Mouse (Mus musculus) kidney, embryonic 16.5 days (tissue): ENCODE data around the gene Ankrd11. TPM values are rescaled to one million over a fixed set of nuclear protein-coding genes. Genes with fewer than 3 reads are reported as not detected.
A peak's percentile ranks its signal among the peaks of the same experiment; 100 is the strongest.

Source experiments
- ATAC-seq: fragments of 200-750 bp; cut with Nextera tagmentation; 2 replicates; pipeline ENCODE4 v1.8.0; 2017; ENCODE audit warnings: moderate TSS enrichment; ENCODE audit not compliant: low FRiP score, low TSS enrichment
- H3K27ac ChIP-seq: fragments of 300-500 bp; sonication (generic); 2 replicates; pipeline ENCODE4 v1.5.1; 2014; ENCODE audit warnings: low read length
- H3K27me3 ChIP-seq: fragments of 300-500 bp; sonication (generic); 2 replicates; pipeline ENCODE4 v1.6.1; 2014; ENCODE audit warnings: low read length, control low read depth, mixed read lengths; ENCODE audit not compliant: insufficient read depth
- H3K36me3 ChIP-seq: fragments of 300-500 bp; sonication (generic); 2 replicates; pipeline ENCODE4 v1.6.1; 2014; ENCODE audit warnings: low read length, control low read depth, mixed read lengths; ENCODE audit not compliant: insufficient read depth
- H3K4me1 ChIP-seq: fragments of 300-500 bp; sonication (generic); 2 replicates; pipeline ENCODE4 v1.6.1; 2014; ENCODE audit warnings: low read length, control low read depth, mixed read lengths; ENCODE audit not compliant: insufficient read depth
- H3K4me2 ChIP-seq: fragments of 300-500 bp; sonication (generic); replicated peaks from 2 replicates; pipeline ENCODE4 v1.6.1; 2014; ENCODE audit warnings: low read depth, low read length
- H3K4me3 ChIP-seq: fragments of 300-500 bp; sonication (generic); 2 replicates; pipeline ENCODE4 v1.5.1; 2014; ENCODE audit warnings: mild to moderate bottlenecking, low read length
- H3K9ac ChIP-seq: fragments of 300-500 bp; sonication (generic); replicated peaks from 2 replicates; pipeline ENCODE4 v1.6.1; 2014; ENCODE audit warnings: low read length
- H3K9me3 ChIP-seq: fragments of 300-500 bp; sonication (generic); 2 replicates; pipeline ENCODE4 v1.6.1; 2016; ENCODE audit warnings: low read length, control low read depth
- WGBS: fragments of 180-500 bp; shearing (Covaris S2); extraction: QIAGEN DNeasy Blood & Tissue Kit; methylation state at CpG from one replicate; pipeline ENCODE4 v1.1.7; 2014; 5-methylcytosine and 5-hydroxymethylcytosine counted together
- polyA plus RNA-seq: library from polyadenylated mRNA; unstranded; fragments of >200 nt; fragmentation: Nextera tagmentation; extraction: Ambion mirVana; gene quantifications from 2 replicates; pipeline ENCODE4 v1.2.1, GENCODE M21; 2015

Ankrd11 gene
- polyA plus RNA-seq, 1 experiment from 2014 or later: 25.6 TPM

GRCm38 (mm10) chr8:122912150-122912549 lies 129.9 kb downstream of the Ankrd11 start:
- Histone ChIP-seq H3K9ac (no peak overlapping the region), H3K4me3 (no peak overlapping the region), H3K4me2 (no peak overlapping the region), H3K36me3 (peaks cover 21% of the 10 kb centered on the region), H3K9me3 (no peaks in the 10 kb centered on the region), H3K4me1 (0 out of 2 replicates have a peak, but pooled peaks cover 5% of the 10 kb centered on the region), H3K27ac (no peak overlapping the region), H3K27me3 (no peaks in the 10 kb centered on the region)
- ATAC-seq: no peak
- 78% methylated on average over 3 of the region's 3 CpGs for WGBS

GRCm38 (mm10) chr8:122906463-122907021 lies 135.5 kb downstream of the Ankrd11 start:
- Histone ChIP-seq H3K4me2 (no peak overlapping the region), H3K4me3 (no peak overlapping the region), H3K27me3 (no peaks in the 10 kb centered on the region), H3K9ac (no peak overlapping the region), H3K4me1 (0 out of 2 replicates have a peak, but pooled peaks cover 4% of the 10 kb centered on the region), H3K9me3 (no peaks in the 10 kb centered on the region), H3K27ac (no peak overlapping the region), H3K36me3 (peaks cover 8% of the 10 kb centered on the region)
- 31% methylated on average over 6 of the region's 6 CpGs for WGBS
- ATAC-seq: peak; percentile 77

GRCm38 (mm10) chr8:122905346-122905745 lies 136.7 kb downstream of the Ankrd11 start:
- H3K4me1 ChIP-seq: 0 out of 2 replicates have a peak, but pooled peaks cover 4% of the 10 kb centered on the region

GRCm38 (mm10) chr8:122904496-122904895 lies 137.6 kb downstream of the Ankrd11 start:
- Histone ChIP-seq H3K4me2 (no peak overlapping the region), H3K27me3 (no peaks in the 10 kb centered on the region), H3K9me3 (no peaks in the 10 kb centered on the region), H3K4me3 (no peak overlapping the region), H3K36me3 (peaks cover 9% of the 10 kb centered on the region), H3K27ac (no peak overlapping the region), H3K9ac (no peak overlapping the region), H3K4me1 (0 out of 2 replicates have a peak, but pooled peaks cover 4% of the 10 kb centered on the region)
- ATAC-seq: no peak
- WGBS: 93% methylated on average over 11 of the region's 11 CpGs

More at GRCm38 (mm10) chr8:122905346-122905745, 136.7 kb downstream of the Ankrd11 start:
- Histone ChIP-seq H3K36me3 (peaks cover 8% of the 10 kb centered on the region), H3K9me3 (no peaks in the 10 kb centered on the region), H3K4me3 (no peak overlapping the region), H3K4me2 (no peak overlapping the region), H3K9ac (no peak overlapping the region), H3K27me3 (no peaks in the 10 kb centered on the region), H3K27ac (no peak overlapping the region)
- no peak for ATAC-seq
- WGBS: 82% methylated on average over 4 of the region's 4 CpGs

- no peaks in the 10 kb centered on the region for H3K27me3 ChIP-seq
- no peak overlapping the region for H3K4me3 ChIP-seq
Observed at GRCm38 (mm10) chr8:122903002-122903401, 139.1 kb downstream of the Ankrd11 start.

GRCm38 (mm10) chr8:122902581-122902980 lies 139.5 kb downstream of the Ankrd11 start:
- Histone ChIP-seq H3K9ac (no peak overlapping the region), H3K27me3 (no peaks in the 10 kb centered on the region), H3K4me3 (no peak overlapping the region), H3K4me1 (0 out of 2 replicates have a peak, but pooled peaks cover 4% of the 10 kb centered on the region), H3K9me3 (no peaks in the 10 kb centered on the region), H3K27ac (no peak overlapping the region), H3K36me3 (peaks cover 19% of the 10 kb centered on the region), H3K4me2 (no peak overlapping the region)
- ATAC-seq: no peak
- 76% methylated on average over 3 of the region's 3 CpGs for WGBS

More at GRCm38 (mm10) chr8:122903002-122903401, 139.1 kb downstream of the Ankrd11 start:
- Histone ChIP-seq H3K9ac (no peak overlapping the region), H3K9me3 (no peaks in the 10 kb centered on the region), H3K36me3 (peaks cover 16% of the 10 kb centered on the region), H3K4me2 (no peak overlapping the region), H3K27ac (no peak overlapping the region), H3K4me1 (0 out of 2 replicates have a peak, but pooled peaks cover 4% of the 10 kb centered on the region)
- WGBS: 68% methylated on average over 5 of the region's 5 CpGs
- no peak for ATAC-seq

GRCm38 (mm10) chr8:122901892-122902515 lies 140.1 kb downstream of the Ankrd11 start:
- 86% methylated on average over 8 of the region's 8 CpGs for WGBS
- Histone ChIP-seq H3K4me3 (no peak overlapping the region), H3K9ac (no peak overlapping the region), H3K4me1 (0 out of 2 replicates have a peak, but pooled peaks cover 4% of the 10 kb centered on the region), H3K36me3 (peaks cover 22% of the 10 kb centered on the region), H3K4me2 (no peak overlapping the region), H3K27me3 (no peaks in the 10 kb centered on the region), H3K9me3 (no peaks in the 10 kb centered on the region), H3K27ac (no peak overlapping the region)
- ATAC-seq: no peak

- Histone ChIP-seq H3K27ac (no peak overlapping the region), H3K9me3 (no peaks in the 10 kb centered on the region), H3K4me1 (0 out of 2 replicates have a peak, but pooled peaks cover 4% of the 10 kb centered on the region), H3K4me3 (no peak overlapping the region), H3K9ac (no peak overlapping the region), H3K36me3 (peaks cover 27% of the 10 kb centered on the region), H3K4me2 (no peak overlapping the region), H3K27me3 (no peaks in the 10 kb centered on the region)
- no peak for ATAC-seq
- WGBS: 93% methylated on average over 7 of the region's 7 CpGs
Observed at GRCm38 (mm10) chr8:122901476-122901875, 140.6 kb downstream of the Ankrd11 start.

- Histone ChIP-seq H3K36me3 (peaks cover 51% of the 10 kb centered on the region), H3K4me3 (no peak overlapping the region), H3K9me3 (no peaks in the 10 kb centered on the region), H3K4me1 (no peaks in the 10 kb centered on the region), H3K9ac (no peak overlapping the region), H3K27ac (no peak overlapping the region), H3K27me3 (no peaks in the 10 kb centered on the region), H3K4me2 (no peak overlapping the region)
- no peak for ATAC-seq
- WGBS: 82% methylated on average over 5 of the region's 5 CpGs
Observed at GRCm38 (mm10) chr8:122899085-122899484, 143.0 kb downstream of the Ankrd11 start.

GRCm38 (mm10) chr8:122898473-122898872 lies 143.6 kb downstream of the Ankrd11 start:
- Histone ChIP-seq H3K9me3 (no peaks in the 10 kb centered on the region), H3K9ac (no peak overlapping the region), H3K36me3 (peaks cover 54% of the 10 kb centered on the region), H3K4me2 (no peak overlapping the region), H3K4me1 (no peaks in the 10 kb centered on the region), H3K27me3 (no peaks in the 10 kb centered on the region), H3K4me3 (no peak overlapping the region), H3K27ac (no peak overlapping the region)
- 95% methylated on average over 12 of the region's 12 CpGs for WGBS
- no peak for ATAC-seq
